Mouse (Mus musculus) testis, postnatal 14 days (tissue): ENCODE data around the gene Foxs1.

ENCODE experiments used
- DNase-seq: peaks from one replicate; pipeline ENCODE4 v3.0.0; 2021; ENCODE audit warnings: low spot score

Gene Foxs1

DNA sequence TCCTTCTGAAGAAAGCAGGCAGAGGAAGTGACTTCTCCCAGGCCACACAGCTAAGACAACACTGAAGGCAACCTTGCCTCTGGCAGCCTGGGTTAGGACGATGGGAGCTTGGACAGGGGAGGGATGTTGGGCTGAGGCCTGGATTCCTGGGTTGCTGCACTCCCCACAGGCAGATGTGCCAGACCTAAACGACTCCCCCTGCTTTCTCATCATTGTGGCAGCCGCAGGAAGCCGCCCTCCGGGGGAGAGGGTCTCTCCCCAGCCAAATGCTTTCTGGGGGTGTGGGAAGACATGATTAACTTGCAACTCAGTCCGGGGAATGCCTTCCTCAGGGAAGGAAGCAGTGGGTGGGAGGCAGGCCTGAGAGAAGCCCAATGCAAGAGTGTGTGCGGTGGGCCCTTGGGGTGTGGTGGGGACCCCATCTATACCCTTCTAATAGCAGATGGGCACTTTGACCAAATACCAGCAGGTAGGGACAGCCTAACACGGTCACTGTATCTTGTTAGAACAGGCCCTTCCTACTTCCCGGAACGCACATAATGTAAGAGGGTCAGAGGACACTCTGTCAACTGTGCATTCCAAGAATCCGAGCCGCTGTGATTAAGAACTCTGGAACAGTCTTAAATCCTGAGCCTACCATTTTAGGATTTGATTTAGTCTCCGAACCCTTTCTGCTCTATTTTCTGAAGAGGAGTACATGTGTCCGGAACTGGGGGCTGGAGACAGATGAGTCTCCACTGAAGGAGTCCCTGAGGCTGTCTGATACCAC, 4.6 kb downstream of the Foxs1 start:
- peak; percentile 36 for DNase-seq

DNA sequence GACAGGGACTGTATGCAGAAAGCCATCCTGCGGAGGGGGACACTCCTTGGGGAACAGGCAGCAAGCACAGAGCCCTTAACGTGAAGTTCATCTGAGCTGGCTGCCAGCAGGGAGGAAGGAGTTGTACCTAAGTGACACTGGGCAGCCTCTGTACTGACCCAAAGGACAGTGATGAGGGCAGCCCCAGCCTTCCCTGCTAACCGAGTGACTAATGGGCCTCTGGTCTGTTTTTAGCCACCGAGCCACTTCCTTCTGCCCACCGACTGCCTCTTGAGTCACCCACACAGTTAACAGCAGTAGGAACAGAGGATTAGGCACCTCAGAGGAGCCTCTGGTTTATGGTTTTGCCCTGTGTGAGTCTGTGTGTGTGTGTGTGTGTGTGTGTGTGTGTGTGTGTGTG, 5.6 kb downstream of the Foxs1 start:
- DNase-seq = no peak

DNA sequence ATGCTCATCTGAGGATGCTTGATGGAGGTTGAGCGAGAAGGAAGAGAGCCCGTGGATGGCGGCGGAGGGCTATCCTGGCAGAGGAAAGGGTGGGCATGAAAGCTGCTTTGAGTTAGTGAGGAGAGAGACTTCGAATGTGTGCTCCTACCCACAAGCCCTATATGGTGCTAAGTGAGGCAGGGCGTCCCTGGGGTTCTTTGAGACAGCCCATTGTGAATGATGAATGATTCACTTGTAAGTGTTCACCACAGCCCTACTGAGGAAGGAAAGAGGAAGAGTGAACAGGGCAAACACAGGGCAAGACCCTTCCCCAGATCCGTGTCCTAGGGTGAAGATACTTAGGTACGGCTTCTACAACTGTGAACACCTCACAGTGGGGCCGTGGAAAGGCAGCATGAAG, 6.1 kb downstream of the Foxs1 start:
- no peak for DNase-seq

DNA sequence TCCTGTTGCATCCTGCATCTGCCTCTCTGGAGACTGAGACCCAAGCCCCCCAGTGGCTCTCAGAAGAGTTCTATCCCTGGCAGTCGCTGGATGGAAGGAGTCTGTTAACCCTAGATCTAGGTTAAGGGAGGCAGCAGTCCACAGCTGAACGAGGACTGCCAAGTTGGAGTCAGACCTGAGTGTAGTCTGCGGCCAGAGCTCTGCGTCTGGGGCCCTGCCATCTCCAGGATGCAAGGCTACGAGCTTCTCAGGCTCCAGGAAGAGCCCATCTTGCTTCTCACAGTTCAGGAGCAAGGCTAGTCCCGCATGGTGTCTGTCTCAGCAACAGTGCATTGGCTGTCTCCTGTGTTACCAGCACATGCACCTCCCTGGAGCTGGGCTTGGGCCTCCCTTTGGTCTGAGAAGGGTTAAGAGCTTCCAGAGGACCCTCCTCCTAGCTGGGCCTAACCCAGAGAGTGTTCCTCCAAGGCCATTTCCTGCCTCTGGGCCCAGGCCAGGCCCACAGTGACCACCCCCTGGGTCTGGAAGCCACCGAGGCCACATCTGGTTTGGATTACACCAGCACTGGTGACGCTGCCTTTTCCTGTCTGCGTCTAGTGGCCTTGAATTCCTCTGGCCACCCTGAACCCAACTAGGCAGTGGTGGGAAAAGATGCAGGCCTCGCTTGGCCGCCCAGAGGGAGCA, 7.7 kb downstream of the Foxs1 start:
- peak; percentile 80 for DNase-seq

DNA sequence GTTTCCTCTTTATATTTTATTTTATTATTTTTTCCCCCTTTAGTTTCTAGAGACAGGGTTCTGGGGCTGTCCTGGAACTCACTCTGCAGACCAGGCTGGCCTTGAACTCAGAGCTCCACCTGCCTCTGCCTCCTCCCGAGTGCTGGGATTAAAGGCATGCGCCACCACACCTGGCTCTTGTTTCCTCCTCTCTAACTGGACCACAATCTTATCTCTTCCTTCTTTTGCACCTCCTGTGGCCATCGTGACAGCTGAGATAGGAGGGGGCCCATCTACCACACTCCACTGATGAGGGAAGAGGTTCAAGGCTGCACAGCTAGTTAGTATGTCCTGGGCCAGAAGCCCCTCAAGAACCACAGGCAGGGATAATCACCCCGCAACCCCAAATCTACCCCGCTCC, 8.5 kb downstream of the Foxs1 start:
- DNase-seq = no peak

DNA sequence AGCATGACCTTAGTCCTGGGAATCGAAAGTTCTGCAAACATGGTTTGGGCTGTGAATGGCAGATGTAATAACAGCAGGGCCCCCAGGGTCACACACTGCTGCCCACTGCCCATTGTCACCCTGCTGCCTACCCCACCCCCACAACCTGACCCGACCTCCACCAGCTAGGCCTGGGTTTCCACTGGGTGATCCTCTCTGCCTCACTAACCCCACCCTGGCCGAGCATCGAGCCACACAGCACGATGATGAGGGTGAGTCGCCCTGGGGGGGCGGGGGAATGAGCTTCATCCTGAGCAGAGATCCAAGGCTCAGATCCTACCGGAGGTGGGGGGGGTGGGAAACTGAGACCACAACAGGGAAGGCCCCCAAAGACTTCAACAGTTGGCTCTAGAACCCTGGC, 8.9 kb downstream of the Foxs1 start:
- DNase-seq = no peak

DNA sequence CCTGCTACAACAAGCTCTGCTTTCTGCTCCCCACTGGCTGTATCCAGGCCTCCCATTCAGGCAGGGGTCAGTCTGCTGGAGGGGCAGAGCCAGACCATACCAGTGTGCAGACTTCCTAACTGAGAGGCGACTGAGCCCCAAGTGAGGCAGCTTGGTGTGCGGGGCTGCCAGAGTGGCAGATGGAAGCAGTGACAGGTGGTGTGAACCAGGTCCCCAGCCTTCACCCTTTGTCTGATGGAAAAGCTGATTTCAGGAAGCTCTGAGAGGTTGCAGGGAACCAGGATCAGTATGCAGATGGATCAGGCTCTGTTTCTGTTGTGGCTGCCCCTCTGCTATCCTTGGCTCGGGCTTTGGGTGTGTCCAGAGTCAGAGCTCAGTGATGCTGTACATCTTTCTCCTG, 9.4 kb downstream of the Foxs1 start:
- no peak for DNase-seq

DNA sequence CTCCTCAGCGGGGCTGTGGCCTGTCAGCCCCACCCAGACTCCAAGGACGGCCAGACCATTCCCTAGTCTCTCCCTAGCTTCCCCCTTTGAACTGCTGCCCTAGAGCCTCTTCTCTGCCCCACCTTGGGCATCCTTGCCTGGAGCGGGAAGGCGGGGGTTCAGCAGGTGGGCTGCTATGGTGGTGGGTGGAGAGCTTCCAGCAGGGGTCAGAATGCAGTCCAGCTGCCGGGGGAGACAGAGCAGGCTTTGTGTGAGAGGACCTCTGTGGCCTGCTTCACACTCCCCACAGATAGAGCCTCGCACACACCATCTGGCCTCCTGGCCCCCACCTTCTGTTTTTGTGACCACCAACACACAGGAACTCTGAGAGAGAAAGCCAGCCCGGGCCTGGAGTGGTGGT, 10.6 kb downstream of the Foxs1 start:
- no peak for DNase-seq

DNA sequence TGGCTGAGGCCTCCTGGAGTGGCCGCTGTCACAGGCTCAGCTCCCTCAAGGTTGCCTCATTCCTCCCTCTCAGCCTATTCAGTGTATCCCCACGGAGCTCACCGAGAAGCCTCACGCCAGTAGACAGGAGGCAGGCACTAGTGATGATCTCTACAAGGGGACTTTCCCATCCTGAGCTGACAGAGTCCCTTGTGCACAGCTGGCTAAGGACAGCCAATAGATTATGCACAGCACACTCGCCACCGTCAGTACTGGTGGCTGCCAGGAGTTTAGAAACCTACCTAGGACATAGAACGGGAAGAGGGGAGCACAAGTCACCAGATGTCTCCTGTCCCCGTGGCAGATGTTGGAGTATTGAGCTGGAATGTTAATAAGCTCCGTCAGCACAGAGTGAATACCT, 15.3 kb downstream of the Foxs1 start:
- no peak for DNase-seq

DNA sequence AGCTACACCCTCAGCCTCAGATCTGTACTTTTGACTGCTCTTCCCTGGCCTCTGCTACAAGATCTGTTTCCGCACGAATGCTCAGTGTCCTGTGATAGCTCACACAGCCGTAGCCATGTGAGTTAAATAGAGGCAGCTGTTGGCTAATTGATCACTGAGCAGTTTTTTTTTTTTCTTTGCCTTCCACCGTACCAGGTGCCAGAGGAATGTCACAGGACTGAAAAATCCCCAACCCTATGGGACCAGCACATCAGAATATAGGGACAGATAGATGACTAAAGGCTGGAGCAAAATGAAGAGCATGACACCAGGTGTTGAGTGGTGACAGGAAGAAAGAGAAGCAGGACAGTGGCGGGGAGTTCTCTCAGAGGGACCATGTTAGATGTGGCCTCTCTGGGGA, 16.9 kb downstream of the Foxs1 start:
- DNase-seq = no peak

DNA sequence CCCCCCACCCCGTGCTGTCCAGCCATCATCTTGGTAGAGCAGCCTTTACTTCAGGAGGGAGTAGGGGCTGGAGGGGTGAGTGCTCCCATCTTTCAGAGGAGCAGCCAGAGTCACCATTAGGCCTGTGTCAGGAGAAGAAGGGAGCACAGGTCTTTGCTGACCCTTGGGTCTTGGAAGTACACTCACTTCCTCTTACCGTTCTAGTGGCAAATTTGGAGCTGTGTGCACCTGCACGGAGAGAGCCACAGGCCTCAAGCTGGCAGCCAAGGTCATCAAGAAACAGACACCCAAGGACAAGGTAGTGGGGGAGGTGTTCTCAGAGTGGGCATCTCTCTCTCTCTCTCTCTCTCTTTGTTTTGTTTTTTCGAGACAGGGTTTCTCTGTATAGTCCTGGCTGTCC, 17.6 kb downstream of the Foxs1 start:
- no peak for DNase-seq

DNA sequence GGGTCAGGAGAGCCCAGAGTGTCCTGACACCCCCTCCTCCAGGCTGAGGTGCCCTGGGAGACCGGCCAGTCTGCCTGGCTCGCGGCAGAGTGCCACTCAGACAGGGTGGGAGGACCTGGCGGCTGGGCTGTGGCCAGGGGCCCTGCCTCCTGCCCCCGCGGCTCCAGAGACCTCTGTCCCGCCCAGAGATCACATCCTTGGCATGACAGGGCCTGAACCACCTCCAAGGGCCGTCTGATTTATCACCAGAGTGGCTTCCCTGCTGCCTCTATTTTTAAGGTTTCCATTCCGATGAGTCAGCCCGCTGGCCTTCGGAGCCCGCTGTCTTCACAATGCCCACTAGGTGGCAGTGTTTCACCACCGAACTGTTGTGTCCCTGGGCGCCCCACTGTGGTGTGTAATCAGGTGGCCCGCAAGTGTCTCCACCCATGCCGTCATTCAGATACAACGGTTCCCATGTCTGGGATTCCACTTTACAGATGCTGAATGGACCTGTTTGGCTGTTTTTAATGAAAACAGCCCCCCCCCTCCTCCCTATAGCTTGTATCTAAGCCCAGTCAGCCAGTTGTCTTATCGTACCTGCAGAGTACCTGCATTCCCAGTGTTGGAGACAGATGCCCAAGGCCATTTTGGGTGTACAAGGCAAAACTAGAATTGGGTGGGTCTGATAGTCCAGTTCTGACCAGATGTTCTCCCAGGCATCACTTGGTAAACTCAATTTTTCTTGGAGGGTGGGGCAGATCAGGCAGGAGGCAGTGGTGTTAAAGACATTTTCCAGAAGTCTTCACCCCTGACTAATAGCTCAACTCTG, 18.5 kb downstream of the Foxs1 start:
- DNase-seq = peak; percentile 82

DNA sequence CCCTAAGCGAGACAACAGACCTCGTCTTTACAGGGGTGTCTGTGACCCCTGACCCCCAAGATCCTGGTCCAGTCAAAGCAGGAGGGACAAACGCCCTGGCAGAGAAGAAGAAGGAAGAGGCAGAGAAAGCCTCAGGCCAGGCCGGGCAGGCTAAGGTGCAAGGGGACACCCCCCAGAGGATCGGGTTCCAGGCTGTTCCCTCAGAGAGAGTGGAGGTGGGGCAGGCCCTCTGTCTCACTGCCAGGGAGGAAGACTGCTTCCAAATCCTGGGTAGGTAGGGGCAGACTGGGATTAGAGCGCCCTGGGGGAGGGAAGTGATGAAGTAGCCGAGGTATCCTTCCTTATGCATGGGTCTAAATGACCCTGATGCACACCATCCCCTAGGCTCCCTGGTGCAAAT, 19.5 kb downstream of the Foxs1 start:
- no peak for DNase-seq

DNA sequence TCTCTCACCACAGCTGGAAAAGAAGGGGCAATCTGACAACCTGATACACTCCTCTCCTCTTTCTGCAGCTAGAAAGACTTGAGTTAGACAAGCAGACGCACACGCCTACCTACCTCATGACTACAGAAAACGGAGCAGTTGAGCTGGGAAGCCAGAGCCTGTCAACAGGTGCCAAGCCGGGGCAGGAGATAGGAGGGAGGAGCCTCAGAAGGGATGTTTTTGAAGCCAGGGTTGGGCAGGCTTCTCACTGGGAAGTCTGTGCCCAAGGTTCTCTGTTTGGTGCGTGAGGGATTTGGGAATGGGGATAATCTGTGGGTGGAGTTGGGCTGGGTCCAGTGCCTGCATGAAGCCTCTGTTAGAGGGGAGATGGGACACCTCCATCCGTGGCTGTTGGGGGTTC, 21.6 kb downstream of the Foxs1 start:
- DNase-seq = no peak

DNA sequence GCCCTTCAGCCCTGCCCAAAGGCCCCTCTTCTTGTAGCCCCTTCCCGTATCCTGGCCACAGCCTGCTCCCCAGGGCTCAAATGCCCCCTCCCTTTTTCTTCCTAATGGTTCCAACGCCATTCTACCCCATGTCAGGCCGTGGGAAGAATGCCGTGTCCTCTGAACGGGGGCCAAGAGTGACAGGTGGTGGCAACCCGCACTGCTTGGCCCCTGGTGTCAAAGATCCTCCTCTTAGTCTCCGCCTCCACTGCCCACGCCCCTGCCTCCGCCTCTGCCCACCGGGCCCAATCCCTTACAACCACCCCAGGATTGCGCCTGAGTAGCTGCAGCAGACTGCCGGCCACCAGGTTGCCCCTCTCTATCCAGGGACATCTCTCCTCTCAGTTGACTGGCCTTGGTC, 22.0 kb downstream of the Foxs1 start, which contains the start of gene Mylk2:
Mylk2 (plus strand) TSS at position 322 of the 400 bp plus-strand sequence.
- DNase-seq = no peak

DNA sequence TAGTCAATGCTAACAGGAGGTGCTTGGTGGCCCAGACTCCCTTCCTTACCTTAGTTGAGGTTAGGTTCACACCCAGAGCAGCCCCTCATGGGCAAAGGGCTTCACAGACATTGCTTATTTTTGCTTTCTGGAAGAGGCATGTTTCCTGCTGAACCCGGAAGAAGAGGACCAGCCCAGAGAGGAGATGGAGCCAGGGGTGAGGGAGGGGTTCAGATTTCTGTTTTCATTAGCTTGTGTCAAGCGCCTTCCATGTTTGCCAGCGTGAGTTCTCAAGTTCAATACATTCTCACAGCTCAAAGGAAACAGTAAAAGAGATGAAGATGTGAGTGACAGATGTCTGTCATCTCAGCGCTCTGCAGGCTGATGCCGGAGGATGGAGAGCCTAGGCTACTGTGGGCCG, 23.2 kb downstream of the Foxs1 start:
- no peak for DNase-seq

DNA sequence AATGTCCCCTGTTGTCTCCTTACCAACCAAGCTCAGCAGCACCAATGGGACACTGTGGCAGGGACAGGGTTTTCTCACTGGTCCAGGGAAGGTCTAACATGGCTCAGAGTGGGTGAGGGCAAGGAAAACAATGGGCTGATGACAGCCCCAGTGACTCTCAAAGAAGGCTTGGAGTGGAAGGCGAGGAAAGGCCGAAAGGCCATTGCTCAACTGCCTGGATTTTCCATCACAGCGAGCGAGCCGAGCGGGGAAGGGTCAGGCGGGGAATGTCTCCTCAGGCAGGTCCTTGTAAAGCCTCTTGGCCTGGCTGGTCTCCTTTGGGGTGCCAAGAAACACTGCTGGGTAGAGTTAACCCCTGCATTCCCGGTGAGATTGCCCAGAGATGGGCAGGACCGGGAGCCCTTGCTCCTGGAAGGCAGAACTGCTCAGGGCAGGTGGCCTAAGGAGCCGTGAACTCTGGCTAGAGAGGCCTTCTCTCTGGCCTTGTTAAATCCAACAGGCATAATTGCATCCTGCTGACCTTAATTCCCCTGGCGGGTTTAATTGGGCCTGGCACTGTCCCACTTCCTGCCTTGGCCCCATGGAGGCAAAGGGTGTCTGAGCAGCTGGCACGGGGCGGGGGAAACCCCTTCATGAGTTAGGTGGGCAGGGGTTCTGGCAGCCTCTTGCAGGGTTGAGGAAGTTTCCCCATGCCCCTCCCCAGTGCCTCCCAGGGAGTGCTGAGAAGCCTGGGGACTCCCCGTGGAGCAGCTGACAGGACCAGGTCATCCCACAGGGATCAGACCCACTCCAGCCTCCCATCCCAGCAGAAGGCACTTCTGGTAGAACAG, 25.7 kb downstream of the Foxs1 start:
- no peak for DNase-seq

DNA sequence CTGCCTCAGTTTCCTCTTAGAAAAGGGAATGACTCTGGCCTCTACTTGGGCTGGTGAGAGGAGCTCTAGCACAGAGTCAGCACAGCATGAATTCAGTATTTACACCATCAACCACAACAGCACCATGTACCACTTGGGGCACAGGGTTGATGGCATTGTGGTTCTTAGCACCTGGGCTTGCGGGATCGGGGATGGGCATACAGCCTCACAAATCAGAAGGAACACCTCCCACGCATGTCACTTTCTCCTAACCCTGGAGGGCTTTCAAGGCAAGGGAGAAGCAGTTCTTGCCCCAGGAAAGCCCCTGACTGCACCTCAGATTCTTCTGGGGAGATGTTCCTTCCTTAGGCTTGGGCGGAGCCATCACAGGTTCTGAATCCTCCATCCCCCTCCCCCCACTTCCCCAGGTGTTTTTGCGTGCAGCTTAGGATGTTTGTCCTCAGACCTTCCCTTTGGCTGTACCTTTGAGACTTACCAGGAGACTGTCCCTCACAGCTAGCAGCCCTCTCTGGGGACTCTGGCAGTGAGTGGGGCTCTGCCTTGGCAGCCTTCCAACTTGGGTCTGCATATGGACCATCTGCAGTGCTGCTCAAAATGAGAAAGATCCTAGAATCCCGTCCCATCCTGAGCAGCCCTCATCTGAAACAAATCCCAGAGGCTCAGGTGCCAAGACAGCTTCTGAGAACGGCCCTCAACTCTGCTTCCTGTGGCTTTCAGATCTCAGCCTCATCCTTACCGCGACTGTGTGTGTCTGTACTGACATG, 26.6 kb downstream of the Foxs1 start:
- no peak for DNase-seq

DNA sequence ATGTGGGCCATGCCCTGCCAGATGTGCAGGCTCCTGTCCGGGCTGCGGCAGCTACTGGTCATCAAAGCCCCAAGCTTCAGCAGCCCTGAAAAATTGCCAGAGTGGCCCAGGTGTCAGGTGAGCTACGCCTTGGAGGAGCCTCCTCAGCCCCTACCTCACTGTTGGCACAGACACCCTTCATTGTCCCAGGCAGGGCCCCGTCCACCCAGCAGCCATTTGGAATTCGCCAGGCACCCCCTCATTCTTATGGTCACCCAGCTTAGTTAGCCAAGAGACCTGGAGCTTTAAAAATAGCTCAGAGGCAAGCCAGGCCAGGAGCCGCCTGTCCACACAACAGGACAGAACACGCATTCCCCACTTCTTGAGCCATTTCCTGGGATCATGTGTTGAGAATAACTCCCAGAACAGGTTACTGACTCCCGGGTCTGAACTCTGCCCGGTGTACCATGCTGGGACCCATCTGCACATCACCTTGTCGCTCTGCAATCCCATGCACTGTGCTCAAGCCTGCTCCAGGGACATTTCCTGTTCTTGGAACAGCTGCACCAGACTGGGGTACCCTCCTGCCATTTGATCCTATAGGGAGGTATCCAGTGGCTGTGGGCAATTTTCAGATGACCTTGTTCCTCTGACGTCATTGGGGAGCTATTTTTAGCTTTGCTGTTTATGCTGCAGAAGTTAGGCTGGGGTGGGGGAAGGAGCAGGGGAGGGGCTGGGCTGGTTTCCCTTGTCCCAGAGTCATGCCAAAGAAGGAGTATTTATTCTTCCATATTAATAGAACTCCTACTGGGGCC, 27.8 kb downstream of the Foxs1 start:
- no peak for DNase-seq

DNA sequence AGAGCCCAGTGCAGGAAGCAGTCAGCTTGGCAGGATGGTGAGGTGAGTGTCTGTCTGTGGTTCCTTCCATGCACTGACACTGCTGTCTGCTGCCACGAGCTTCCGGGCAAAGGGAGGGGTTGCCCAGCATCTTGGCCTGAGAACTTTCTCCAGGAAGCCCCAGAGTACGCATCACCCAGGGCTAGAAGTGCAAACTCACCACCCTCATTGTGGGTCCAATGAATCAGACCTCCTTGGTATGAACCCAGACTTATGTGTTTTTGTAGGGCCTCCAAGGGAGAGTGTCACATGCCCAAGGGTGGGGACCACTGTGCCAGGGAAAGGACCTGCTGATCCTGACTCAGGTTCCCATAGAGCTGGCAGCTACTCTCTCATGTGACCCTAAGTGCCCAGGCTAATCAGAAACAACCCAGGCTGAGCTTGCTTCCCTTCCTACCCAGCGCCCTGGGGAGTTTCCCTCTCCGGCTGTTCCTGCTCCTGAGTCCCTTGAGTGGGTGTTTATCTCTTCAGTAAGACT, 28.8 kb downstream of the Foxs1 start:
- no peak for DNase-seq
